Mouse (Mus musculus): ENCODE data around the gene Lingo1.

DNA sequence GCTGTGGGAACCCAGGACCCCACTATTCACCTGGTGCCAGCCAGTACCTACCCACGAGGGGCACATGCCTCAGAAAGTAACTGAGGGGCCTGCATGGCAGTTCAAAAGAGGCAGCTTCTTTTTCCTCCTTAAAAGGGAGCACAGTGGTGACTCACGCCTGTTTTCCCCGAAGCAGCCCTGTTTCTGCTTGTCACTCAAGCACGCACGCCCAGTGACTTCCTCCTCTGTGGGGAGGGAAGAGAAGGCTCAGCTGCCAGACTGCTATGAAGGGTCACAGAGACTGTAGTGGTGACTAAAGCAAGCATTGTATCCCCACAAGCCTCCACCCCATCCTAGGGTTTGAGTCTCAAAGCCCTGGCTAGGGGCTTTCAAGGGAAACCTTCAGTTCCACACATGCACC is 51.9 kb downstream of the Lingo1 start:
- TF ChIP-seq POLR2A (IDR thresholded peaks at IDR 0.05; ENCODE audit: borderline replicate concordance, low read depth, low read length), result no peak
- no peak for TF ChIP-seq CTCF (IDR thresholded peaks at IDR 0.05; ENCODE audit: low read depth, low read length)

Measured in bone marrow macrophage, adult 2 months (primary cell).